Mouse (Mus musculus) cerebellum, adult (tissue): ENCODE data around the gene Bcl11b.
A peak's percentile ranks its signal among the peaks of the same experiment; 100 is the strongest.

ENCODE experiments used
- ATAC-seq: cut with Nextera tagmentation; 2 replicates; pipeline ENCODE4 v1.9.2; 2017; ENCODE audit warnings: mild to moderate bottlenecking, moderate library complexity, mixed read lengths; ENCODE audit not compliant: insufficient number of reproducible peaks, low FRiP score, low TSS enrichment

Gene Bcl11b

DNA sequence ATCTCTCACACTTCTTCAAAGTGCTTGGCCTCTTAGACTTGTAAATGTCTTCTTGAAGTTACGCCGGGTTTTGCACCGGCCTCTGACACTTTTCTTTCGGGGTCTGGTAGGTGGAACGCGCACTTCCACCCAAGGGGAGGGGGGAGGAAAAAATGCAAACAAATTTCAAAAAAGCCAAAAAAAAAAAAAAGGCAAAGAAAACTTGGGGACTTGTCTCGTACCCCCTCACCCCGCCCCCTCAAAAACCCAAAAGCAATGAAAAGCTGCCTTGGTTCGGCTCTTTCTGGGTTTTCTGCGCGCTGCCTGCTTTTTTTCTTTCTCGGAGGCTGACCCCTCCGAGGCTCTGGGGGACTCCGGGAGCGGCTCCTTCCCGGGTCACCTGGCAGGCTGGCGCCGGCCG is at the start of gene Bcl11b:
TSS of gene Bcl11b (minus strand) at position 120 of the 400 bp plus-strand sequence.
- ATAC-seq, result no peak

DNA sequence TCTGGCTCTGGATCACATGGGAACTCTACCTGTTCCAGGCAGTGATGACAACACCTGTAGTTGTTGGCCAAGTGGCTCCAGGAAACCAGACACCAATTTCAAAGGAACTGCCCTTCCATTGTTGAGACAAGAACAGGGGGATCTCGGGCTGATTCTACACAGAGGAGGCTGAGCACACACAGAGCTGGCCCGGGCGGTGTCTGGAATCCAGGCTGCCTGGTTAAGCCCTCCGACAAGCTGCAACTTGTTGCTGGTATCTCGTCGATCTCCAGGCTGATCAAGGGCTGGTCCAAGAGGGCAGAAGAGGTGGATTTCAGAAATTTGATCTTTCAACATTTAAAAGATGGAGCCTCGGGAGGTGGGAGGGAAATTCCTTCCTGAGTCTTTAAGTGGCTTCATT is 47.6 kb upstream of the Bcl11b start:
- ATAC-seq, result no peak

DNA sequence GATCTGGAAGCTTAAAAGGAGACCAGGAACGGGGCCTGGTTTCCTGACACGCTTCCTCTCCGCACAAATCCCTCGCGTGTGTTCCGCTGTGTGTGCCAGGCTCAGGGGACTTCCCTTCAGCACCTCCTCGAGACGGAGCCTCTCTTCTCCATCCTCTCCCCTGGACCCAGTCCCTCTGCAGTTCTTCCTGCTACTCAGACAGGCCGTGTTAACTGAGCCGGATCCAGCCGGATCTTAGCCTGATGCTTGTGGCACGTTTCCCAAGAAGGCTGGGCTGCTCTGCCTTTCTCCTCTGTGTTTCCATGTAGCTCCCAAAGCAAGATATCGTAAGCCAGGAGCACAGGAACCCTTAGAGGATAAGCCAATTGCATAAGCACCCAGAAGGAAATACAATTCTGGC is 46.2 kb upstream of the Bcl11b start:
- no peak for ATAC-seq

DNA sequence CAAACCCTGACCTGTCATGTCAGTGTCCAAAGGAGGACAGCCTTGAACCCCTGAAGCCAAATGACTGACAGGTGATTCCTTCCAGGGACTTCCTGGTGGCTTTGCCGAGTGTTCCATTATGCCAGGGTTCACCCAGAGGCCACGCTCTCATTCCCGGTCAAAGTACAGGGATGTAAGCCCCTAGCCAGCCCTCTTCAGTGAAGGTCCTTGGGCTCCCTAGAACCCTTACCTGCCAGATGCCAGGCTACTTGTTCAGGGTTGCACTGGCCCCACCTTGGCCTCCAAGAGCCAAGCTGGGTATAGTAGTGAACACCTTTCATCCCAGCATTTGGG is 38.8 kb upstream of the Bcl11b start:
- ATAC-seq, result no peak

DNA sequence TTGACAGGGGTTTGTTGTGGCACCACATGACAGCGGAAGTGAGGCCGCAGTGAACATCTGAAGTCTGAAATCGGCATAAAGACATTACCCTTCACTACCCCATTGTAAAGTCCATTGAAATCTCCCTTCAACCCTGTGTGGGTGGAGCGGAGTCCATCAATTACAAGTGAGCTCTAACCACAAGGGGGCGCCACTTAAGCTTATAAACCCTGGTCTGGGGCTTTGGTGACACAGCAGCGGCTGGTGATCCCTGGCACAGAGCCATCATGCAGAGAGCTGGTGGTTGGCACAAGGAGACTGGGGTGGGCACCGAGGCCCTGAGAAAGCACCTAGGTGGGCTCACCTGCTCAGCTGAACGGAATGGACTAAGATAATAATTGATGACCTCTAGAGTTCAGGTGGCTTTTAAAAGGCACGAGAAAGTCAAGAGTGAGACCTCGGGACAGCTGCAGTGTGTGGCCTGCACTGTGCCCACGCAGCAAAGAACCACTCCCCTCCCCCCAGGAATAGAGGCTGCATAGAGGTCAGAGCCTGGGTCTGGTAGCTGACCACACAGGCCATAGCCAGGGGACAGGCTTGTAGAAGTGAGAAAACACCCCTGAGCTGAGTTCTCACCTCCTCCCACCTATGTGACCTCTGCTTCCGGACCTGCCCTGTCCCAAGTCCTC is 38.3 kb upstream of the Bcl11b start:
- ATAC-seq, result peak; percentile 66

DNA sequence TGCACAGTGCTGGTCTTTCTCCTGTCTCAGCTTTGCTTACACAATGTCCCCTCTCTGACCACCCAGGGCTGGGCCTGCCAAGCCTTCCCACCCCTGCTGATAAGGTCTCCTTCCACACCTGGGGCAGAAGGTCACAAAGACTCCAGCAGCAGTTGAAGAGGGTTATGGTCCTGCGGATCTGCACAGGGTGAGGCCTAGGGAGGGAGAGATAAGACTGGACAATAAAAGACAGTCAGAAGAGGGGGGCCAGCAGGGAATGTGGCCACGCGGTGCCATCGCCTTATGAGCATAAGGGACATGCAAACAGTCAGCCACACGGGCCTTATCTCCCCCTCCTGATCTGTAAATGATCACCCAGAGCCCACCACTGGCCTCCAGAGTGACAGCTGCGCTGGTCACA is 34.0 kb upstream of the Bcl11b start:
- ATAC-seq, result no peak

DNA sequence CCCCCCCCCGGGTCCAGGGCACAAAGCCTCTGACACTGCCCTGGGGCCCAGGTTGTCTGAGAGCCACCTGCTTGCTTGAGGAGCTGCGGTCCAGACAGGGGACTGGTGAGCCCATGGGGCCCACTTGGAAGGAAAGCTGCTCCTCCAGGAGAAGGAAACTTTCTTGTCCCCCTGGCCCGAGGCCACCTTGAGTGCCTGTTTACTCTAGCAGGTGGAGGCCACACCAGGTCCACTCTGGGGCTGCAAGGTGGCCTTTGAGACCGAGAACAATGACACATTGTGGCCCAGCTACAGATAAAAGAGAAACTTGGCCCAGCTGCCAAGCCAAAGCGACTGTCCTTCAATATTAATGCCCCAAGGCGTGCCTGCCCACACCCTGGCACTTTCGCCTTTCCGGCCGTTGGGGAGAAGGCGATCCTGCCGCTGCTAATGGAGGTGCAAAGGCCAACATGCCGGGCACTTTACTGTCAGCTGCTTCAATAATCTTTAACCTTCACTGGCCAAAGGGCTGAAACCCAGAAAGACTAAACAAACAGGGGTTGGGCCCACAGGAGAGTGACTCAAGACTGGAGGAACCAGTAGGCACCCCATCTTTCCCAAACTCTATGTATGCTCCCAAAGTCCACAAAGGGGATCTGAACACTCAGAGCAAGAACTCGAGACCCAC is 32.1 kb upstream of the Bcl11b start:
- ATAC-seq, result no peak

DNA sequence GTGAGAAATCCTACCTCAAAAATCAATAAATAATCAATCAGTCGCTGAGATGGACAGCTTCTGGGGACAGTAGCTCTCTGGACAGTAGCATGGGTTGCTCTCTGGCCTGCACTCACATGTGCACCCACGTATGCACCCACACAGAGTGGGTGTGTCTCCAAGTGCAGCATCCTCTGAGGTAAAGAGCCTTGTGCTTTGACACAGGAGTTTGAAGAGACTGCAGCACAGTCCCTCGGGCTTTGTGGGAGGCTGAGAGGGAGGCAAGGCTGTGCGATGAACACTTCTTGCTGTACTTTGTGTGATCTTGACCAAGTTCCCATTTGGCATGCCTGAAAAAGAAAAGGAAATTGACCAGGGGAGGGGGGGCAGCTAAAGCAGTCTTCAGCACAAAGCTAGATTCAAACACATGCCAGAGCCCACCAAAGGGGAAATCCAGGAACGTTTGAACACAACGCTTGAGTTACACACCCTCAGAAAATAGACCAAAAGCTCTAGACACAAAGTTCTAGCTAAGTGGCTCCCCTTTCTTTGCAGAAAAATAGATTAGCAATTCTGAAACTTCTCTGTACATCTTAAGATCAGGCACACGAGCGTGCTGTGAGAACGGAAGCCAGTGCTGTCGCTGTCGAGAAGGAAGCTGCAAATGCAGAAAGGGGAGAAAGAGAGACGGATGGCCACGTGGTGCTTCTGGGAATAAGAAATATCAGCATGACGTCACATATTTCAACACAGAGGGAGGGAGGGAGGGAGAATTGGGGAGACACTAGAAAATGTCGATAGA is 19.6 kb upstream of the Bcl11b start:
- no peak for ATAC-seq

DNA sequence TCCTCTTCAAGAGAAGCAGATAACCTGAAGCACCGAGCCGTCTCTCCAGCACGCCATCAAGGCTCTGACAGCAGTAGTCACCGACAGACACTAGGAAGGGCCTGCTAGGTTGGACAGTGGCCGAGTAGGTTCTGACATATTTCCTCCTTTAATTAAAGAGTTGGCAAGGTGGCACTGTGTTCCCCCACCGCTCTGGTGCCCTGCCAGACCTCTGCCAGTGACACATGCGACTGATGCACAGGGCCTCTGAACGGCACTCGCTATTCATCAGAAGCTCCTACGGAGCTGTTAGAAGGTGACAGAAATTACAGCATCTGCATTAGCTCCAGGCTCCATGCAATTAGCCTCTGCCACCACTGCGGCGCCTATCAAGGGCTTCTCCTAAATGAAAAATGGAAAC is 8.6 kb upstream of the Bcl11b start:
- 0 out of 2 replicates have a peak, but pooled peaks have one; percentile 32 for ATAC-seq

DNA sequence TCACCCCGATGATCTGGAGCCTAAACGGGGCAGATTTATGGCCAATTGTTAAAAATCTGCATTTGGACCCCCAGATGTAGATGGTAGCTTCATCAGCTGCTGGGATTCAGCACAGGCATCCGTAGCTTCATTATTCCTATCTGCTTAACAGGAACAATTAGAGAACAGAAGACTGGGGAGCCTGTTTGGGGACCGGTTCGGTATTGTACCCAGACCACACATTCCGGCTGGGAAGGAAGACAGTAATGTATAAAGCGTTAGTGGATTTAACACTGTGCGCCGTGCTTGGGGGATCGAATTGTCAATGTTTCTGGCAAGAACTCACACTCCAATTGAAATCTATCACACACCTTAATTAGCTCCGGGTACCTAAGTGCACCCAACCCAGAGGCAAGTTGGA is 6.9 kb upstream of the Bcl11b start:
- no peak for ATAC-seq

DNA sequence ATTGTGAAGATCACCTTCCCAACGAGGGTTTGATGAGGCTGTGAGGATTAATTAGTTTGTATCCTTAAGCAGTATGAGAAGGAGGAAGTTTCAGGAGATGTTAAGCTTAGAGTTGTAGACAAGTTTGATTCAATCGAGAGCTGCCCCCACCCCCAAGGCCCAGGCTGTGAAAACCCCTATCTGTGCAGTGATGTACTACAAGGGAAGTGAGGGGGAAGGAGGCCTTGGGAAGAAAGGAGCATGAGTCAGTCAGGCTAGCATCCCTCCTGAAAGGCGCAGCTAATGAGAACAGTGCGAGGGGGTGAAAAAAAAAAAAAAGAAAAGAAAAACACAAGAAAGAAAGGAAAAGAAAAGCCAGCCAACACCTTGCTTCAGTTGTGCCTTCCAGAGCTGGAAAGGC is 5.8 kb upstream of the Bcl11b start:
- ATAC-seq, result no peak

DNA sequence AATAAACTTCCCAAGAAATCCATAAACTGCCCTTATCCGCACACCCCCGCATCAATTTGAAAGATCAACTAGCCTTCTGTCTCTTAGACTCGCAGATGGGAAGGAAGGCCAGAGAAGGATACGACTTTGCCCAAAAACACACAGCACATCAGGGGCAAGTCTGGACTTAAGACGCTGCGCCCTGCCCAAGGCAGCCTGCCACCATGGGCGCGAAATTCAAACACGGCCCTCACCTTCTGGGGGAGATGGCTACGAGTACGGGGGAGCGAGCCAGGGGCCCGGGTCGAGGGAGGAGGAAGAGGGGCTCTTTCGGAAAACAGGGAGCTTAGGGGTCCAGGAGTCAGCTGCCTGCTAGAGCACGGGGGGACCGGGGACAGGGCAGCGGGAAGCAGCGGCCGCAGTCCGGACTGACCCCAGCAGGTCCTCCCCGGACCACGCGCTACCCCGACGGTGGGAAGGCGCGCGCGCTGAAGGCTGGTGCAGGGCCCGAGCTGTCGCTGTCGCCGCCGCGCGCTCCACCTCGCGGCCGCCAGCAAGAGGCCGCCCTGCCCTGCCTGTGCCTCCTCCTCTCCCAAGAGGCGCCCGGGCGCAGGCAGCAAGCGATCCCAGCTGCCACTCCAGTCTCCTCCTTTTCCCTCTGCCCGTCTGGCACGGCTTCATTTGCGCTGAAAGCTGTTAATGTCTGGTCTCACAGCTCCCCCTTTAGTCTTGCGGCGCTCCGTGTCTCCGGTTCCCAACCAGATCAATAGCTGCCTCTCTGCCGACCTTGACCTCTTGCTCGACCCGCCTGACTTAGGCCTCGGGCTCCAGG is 2.6 kb upstream of the Bcl11b start:
- no peak for ATAC-seq

DNA sequence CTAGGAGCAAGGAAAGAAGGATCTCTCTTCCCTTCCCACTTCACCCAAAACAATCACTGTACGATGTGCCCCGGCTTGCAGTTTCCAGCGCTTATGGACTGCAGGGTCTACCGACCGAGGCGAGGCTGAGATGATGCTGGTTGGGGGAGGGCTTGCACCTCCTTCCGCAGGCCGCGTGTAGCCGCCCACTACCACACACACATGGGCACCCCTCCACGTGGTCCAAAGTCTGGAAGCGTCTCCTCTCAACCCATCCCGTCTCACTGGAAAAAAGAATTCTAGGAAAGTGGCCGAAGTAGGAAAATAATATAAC is 2.0 kb upstream of the Bcl11b start:
- ATAC-seq, result no peak

DNA sequence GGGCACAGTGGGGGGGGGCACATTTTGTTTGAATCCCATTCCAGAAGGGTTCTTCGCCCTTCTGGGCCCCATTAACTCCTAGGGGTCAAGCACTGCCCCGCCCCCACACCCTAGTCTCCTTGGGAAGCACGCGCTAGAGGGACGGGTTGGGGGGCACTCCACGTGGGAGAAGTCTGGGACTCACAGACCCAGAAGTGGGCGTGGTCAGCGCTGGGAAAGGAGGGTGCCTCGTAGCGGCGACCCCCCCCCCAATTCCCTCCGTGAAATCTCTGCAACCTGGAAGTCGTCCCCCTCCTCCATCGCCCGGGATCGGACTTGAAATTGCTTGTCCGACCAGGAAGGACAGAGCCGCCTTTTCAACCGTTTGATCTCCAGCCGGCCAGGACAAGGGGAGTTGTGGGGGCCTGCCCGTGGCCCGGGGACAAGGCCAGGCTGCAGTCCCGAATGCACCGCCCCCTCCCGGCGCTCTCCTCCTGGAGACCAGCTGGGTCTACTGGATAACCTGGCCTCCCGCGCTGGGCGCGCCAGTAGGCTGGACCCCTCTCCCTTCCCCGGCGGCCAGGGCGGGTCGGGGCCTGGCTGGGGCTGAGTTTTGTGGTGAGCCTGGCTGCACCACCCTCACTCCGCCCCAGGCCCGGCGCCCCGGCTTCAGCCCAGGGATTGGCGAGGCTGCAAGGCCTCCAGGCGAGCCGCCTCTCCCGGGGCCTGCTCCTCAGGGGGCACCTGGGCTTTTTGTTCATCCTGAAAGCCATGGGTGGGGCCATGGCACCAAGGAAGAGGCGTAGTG is 1.5 kb upstream of the Bcl11b start:
- ATAC-seq, result no peak

DNA sequence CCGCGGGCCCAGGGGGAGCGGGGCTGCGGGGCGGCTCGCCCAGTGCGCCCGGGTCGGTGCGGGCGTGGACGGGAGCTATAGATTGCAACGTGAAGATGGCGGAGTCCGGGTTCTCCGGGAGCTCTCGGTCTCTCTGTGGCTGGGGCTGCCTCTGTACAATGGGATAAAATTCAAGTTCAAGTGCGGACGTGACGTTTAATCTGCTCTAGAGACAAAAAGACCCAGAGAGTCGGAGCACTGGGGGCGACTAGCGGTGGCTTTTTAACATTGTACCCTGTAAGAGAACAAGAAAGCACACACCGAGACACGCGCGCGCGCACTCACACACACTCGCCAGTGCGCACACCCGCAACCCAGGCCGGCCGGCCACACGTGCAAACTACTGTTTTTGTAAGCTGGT is 526 bp upstream of the Bcl11b start:
- 0 out of 2 replicates have a peak, but pooled peaks have one; percentile 28 for ATAC-seq

DNA sequence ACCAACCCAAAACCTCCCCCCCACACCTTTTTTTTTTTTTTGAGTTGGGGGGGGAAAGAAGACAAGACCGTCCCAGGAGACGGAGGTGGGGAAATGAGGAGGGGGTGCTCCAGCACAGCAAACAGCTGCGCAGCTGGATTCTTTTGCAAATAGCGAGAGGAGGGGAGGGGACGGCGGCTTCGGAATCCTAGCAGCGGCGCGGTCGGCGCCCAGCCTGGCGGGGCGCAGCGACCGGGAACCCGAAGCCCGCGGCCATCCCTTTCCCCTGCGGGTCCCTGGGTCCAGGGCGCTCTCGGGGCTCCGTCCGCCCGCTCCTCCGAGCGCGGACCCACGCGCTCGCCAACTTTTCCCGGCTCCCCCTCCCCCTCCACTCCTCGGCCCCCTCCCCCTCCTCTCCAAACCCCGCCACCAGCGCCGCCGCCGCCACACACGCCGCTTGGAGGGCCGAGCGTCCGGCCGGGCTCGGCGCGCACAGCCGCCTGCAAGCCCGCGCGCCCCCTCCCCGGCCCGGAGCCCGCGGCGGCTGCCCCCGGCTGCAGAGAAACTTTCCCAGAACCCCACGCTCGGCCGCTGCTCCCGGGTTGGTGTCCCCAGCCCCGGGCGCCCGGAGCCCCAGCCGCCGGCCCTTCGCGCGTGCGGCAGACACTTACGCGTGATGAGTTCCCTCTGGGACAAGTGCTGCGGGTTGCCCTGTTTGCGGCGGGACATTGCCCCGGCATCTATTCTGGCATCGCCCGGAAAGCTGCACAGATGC is 789 bp downstream of the Bcl11b start:
- ATAC-seq, result no peak

DNA sequence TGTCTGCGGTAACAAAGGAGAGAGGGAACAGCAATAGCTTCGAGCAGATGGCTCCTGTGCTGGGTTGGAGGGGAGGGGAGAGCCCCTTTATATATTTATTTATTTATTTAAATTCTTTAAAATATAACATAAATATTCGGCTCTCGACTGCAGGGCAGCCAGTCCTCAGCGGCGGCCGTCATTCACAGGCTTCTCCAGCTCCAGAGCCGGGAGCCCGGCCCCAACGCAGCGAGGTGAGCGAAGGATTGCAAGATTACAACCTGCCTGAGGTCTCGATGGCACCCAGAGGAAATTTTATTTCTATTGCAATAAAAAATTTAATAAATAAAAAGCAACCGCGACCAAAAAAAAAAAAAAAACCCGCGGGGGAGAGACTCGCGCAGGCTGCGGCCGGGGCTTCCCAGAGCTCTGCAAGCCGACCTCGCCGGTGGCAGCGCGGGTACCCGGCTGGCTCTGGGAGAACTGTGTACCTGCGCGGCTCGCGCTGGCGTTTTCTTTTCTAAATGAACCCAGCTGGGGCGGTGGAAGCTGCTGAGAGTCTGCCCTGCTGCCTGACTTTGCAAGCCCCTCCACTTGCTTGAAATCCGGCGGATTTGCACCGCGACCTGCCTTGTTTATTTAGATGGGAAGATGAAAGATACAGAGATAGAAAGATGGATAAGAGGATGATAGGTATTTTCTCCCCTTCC is 1.6 kb downstream of the Bcl11b start:
- no peak for ATAC-seq

DNA sequence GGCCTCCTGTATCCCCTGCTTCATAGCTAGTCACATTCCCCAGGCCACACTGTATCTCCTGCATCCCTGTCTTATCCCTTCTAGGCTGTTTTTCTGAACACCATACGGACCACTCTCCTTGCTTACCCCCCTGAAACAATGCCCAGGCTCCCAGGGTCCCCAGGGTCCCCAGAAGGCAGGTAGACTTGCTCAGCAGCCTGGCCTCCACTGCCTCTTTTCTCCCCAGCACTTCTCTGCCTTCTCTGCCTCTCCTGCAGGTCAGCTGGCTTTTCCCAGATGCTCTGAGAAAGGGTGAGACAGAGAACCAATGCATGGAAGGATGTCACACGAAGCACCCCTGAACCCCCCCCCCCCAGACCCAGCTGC is 2.7 kb downstream of the Bcl11b start:
- no peak for ATAC-seq
